Comparison of ENCODE assay signal across 28 mouse cellular contexts in the genomic region with DNA sequence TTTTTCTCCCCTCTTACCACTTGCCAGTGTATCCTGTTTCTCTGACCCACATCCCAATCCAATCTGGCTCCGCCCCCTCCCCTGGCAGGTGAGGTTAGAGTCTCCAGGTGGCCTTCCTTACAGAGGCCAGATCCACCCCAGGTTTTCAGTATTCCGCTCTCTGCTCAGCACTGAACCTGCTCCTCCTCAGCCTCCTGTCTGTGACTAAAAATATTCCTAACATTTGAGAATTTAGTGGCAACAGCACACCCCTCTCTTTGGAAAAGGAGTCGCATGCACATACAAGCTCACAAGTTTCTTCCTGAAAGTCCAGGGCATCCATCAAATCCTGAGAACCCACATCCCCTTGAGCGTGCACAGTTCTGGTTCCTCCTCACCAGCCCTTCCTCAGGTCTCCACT.
A peak's percentile ranks its signal among the peaks of the same experiment; 100 is the strongest.
DNase-seq lines count a peak whose midpoint lies in the region; ATAC-seq and TF ChIP-seq lines count a peak whose summit lies in the region.
"Had no signal": no experiment of that assay in that cellular context is flagged by ENCODE, and none has a peak within 500 bp of the region (broad histone marks: within the 10 kb centered on the region; RNA-seq: fewer than 3 reads in every experiment).

No protein-coding gene starts in this region.

- no peak for DNase-seq in embryonic facial prominence, embryonic 11.5 days (ENCODE audit: low spot score)
- DNase-seq in embryonic facial prominence, embryonic 10.5 days (ENCODE audit: low spot score), result no peak
- DNase-seq in kidney, adult 8-10 months, result no peak
- peak; percentile 83 for DNase-seq in brain, adult 2 months (ENCODE audit: low read depth, low spot score)
- no peak for DNase-seq in limb, embryonic 14.5 days (ENCODE audit: low spot score)
- no peak for DNase-seq in liver
- DNase-seq: adrenal gland, adult 2 months; adrenal gland, postnatal 36 days; cerebellum, adult 8-10 months; cerebellum, postnatal 25 days; gastrocnemius, postnatal 10 days; heart, postnatal 10 days; kidney, adult 2 months; layer of hippocampus, postnatal 36 days; lung, embryonic 14.5 days; lung, postnatal 14 days; midbrain, embryonic 14.5 days; thymus, adult 2 months; thymus, postnatal 4 days had no signal

- H3K36me3 ChIP-seq in embryonic facial prominence, embryonic 11.5 days (replicated peaks; ENCODE audit: control insufficient read depth, insufficient read depth, low read depth, low read length), result no peaks in the 10 kb centered on the region
- H3K36me3 ChIP-seq in embryonic facial prominence, embryonic 10.5 days (replicated peaks), result peaks cover 14% of the 10 kb centered on the region; the same call in 1 of the 2 replicates
- H3K36me3 ChIP-seq in kidney, embryonic 16.5 days (ENCODE audit: insufficient read depth, low read length), result peaks cover 4% of the 10 kb centered on the region; the same call in 1 of the 2 replicates
- peaks cover 16% of the 10 kb centered on the region for H3K36me3 ChIP-seq in limb, embryonic 14.5 days (ENCODE audit: control insufficient read depth, insufficient read depth, low read length)

- H3K27ac ChIP-seq in embryonic facial prominence, embryonic 11.5 days (replicated peaks; ENCODE audit: low read depth, low read length), result no peak overlapping the region
- H3K27ac ChIP-seq in embryonic facial prominence, embryonic 10.5 days (replicated peaks), result no peak overlapping the region
- H3K27ac ChIP-seq in kidney, embryonic 16.5 days (ENCODE audit: low read length), result peak overlapping the region; percentile 70
- H3K27ac ChIP-seq in limb, embryonic 14.5 days (replicated peaks; ENCODE audit: low read depth, low read length), result peak overlapping the region; percentile 39; the same call in 1 of the 2 replicates
- H3K27ac ChIP-seq: forebrain, embryonic 13.5 days; heart, embryonic 13.5 days; hindbrain, embryonic 14.5 days; liver, embryonic 14.5 days had no signal

- ATAC-seq in embryonic facial prominence, embryonic 11.5 days (replicated peaks; ENCODE audit: insufficient number of reproducible peaks, low FRiP score, low TSS enrichment, low read depth), result peak; percentile 44; the same call in 1 of the 2 replicates
- no peak for ATAC-seq in kidney, embryonic 16.5 days (ENCODE audit: low FRiP score, low TSS enrichment)
- ATAC-seq in limb, embryonic 14.5 days (ENCODE audit: low FRiP score, low read depth), result no peak
- no peak for ATAC-seq in inflammation-experienced regulatory T-cells, adult 6 months
- ATAC-seq: activated CD4-positive, CD25-positive, alpha-beta regulatory T cell, adult 4 months; forebrain, embryonic 13.5 days had no signal

- H3K4me1 ChIP-seq in embryonic facial prominence, embryonic 11.5 days (ENCODE audit: control insufficient read depth, insufficient read depth, low read length), result no peaks in the 10 kb centered on the region
- peaks cover 9% of the 10 kb centered on the region for H3K4me1 ChIP-seq in embryonic facial prominence, embryonic 10.5 days
- H3K4me1 ChIP-seq in kidney, embryonic 16.5 days (ENCODE audit: insufficient read depth, low read length), result peaks cover 21% of the 10 kb centered on the region
- peaks cover 52% of the 10 kb centered on the region for H3K4me1 ChIP-seq in limb, embryonic 14.5 days (ENCODE audit: control insufficient read depth, insufficient read depth, low read length)

- H3K4me3 ChIP-seq in embryonic facial prominence, embryonic 11.5 days (ENCODE audit: low read depth, low read length), result no peak overlapping the region
- H3K4me3 ChIP-seq in embryonic facial prominence, embryonic 10.5 days, result no peak overlapping the region
- H3K4me3 ChIP-seq in kidney, embryonic 16.5 days (ENCODE audit: low read length), result no peak overlapping the region
- no peak overlapping the region for H3K4me3 ChIP-seq in limb, embryonic 14.5 days (replicated peaks; ENCODE audit: low read length)
- H3K4me3 ChIP-seq: forebrain, embryonic 13.5 days; heart, embryonic 13.5 days; limb, embryonic 12.5 days had no signal

- H3K9me3 ChIP-seq in embryonic facial prominence, embryonic 11.5 days (replicated peaks; ENCODE audit: control insufficient read depth, low read length), result no peaks in the 10 kb centered on the region
- H3K9me3 ChIP-seq in embryonic facial prominence, embryonic 10.5 days, result no peaks in the 10 kb centered on the region
- peaks cover 9% of the 10 kb centered on the region; the same call in 1 of the 2 replicates for H3K9me3 ChIP-seq in kidney, embryonic 16.5 days (ENCODE audit: low read length)
- peaks cover 9% of the 10 kb centered on the region for H3K9me3 ChIP-seq in limb, embryonic 14.5 days (ENCODE audit: control insufficient read depth, low read length)

- H3K27me3 ChIP-seq in embryonic facial prominence, embryonic 11.5 days (ENCODE audit: control insufficient read depth, insufficient read depth, low read length), result no peaks in the 10 kb centered on the region
- H3K27me3 ChIP-seq in embryonic facial prominence, embryonic 10.5 days (replicated peaks; ENCODE audit: low read depth, poor library complexity, severe bottlenecking), result no peaks in the 10 kb centered on the region
- H3K27me3 ChIP-seq in kidney, embryonic 16.5 days (ENCODE audit: insufficient read depth, low read length), result no peaks in the 10 kb centered on the region
- H3K27me3 ChIP-seq in limb, embryonic 14.5 days (ENCODE audit: control insufficient read depth, insufficient read depth, low read length), result no peaks in the 10 kb centered on the region
- H3K27me3 ChIP-seq: CH12.LX; forebrain, embryonic 13.5 days; heart, embryonic 13.5 days; limb, embryonic 12.5 days had no signal

- no peak overlapping the region for H3K9ac ChIP-seq in embryonic facial prominence, embryonic 11.5 days (replicated peaks; ENCODE audit: low read length)
- no peak overlapping the region for H3K9ac ChIP-seq in kidney, embryonic 16.5 days (replicated peaks; ENCODE audit: low read length)
- H3K9ac ChIP-seq in limb, embryonic 14.5 days (ENCODE audit: low read depth, low read length, severe bottlenecking), result no peak overlapping the region
- H3K9ac ChIP-seq: forebrain, embryonic 13.5 days; heart, embryonic 13.5 days; hindbrain, embryonic 14.5 days; limb, embryonic 12.5 days; liver, embryonic 14.5 days; lung, embryonic 14.5 days had no signal

- WGBS in embryonic facial prominence, embryonic 11.5 days, result 81% methylated on average over 4 of the region's 4 CpGs
- 78% methylated on average over 4 of the region's 4 CpGs for WGBS in embryonic facial prominence, embryonic 10.5 days
- 76% methylated on average over 4 of the region's 4 CpGs for WGBS in kidney, embryonic 16.5 days
- 72% methylated on average over 4 of the region's 4 CpGs for WGBS in limb, embryonic 14.5 days

- no peak overlapping the region for H3K4me2 ChIP-seq in embryonic facial prominence, embryonic 11.5 days (ENCODE audit: low read depth, low read length)
- no peak overlapping the region for H3K4me2 ChIP-seq in kidney, embryonic 16.5 days (replicated peaks; ENCODE audit: low read depth, low read length)
- H3K4me2 ChIP-seq in limb, embryonic 14.5 days (replicated peaks; ENCODE audit: low read depth, low read length, severe bottlenecking), result no peak overlapping the region
- H3K4me2 ChIP-seq: forebrain, embryonic 13.5 days; heart, embryonic 13.5 days; hindbrain, embryonic 14.5 days; limb, embryonic 12.5 days; lung, embryonic 14.5 days had no signal

- no peak for TF ChIP-seq POLR2A in limb, embryonic 14.5 days (IDR thresholded peaks at IDR 0.05; ENCODE audit: borderline replicate concordance, extremely low read depth, insufficient read depth, insufficient read length)

Comparison
In these comparisons a context has a peak if more than half of its experiments do, and no peak if none do; other contexts are left out.
1. H3K27ac ChIP-seq: peak in kidney, embryonic 16.5 days (single experiment) and limb, embryonic 14.5 days (single experiment); none in embryonic facial prominence, embryonic 11.5 days (single experiment) and embryonic facial prominence, embryonic 10.5 days (single experiment).